Mouse (Mus musculus): Measurements from ENCODE around the gene Jarid2. TPM values are rescaled to one million over a fixed set of nuclear protein-coding genes. Genes with fewer than 3 reads are reported as not detected.

The Jarid2 gene
- 3.9 and 4.1 TPM in 2 replicates for polyA plus RNA-seq (2021; fragmentation: Nextera tagmentation)
- long read RNA-seq, experiment 1, full-length matches to known transcripts: 1 of 10 reads
- long read RNA-seq, experiment 1, partial matches to known transcripts: 8 of 10 reads
- long read RNA-seq, experiment 1, other reads (novel, unspliced or antisense): 1 of 10 reads
- long read RNA-seq, experiment 2, full-length matches to known transcripts: 14 of 43 reads
- long read RNA-seq, experiment 2, partial matches to known transcripts: 15 of 43 reads
- long read RNA-seq, experiment 2, other reads (novel, unspliced or antisense): 14 of 43 reads

GRCm38 (mm10) chr13:44729424-44729971 lies at the start of gene Jarid2:
Jarid2 (plus strand) TSS chr13:44729474.

Data from layer of hippocampus, adult 6 months (tissue).